Mouse (Mus musculus) hindbrain, embryonic 16.5 days (tissue): Measurements from ENCODE around the gene Cyp4a30b. TPM values are rescaled to one million over a fixed set of nuclear protein-coding genes. Genes with fewer than 3 reads are reported as not detected.
"Not testable (repeated sequence)": the region's sequence is repeated elsewhere in the genome, so short reads cannot be mapped to it uniquely, and the experiment has no call there.

Experiments
- ATAC-seq: fragments of 200-750 bp; cut with Nextera tagmentation; 2 replicates; pipeline ENCODE4 v1.8.0; 2017; ENCODE audit warnings: moderate TSS enrichment, moderate library complexity
- H3K27ac ChIP-seq: fragments of 300-500 bp; sonication (generic); 2 replicates; pipeline ENCODE4 v1.5.1; 2014; ENCODE audit warnings: low read depth, mild to moderate bottlenecking, control low read depth, low read length, moderate library complexity
- H3K27me3 ChIP-seq: fragments of 300-500 bp; sonication (generic); replicated peaks from 2 replicates; pipeline ENCODE4 v1.6.1; 2014; ENCODE audit warnings: low read length; ENCODE audit not compliant: control insufficient read depth, insufficient read depth
- H3K36me3 ChIP-seq: fragments of 300-500 bp; sonication (generic); 2 replicates; pipeline ENCODE4 v1.6.1; 2014; ENCODE audit warnings: mild to moderate bottlenecking, low read length, moderate library complexity, mixed read lengths; ENCODE audit not compliant: control insufficient read depth, insufficient read depth
- H3K4me1 ChIP-seq: fragments of 300-500 bp; sonication (generic); 2 replicates; pipeline ENCODE4 v1.6.1; 2014; ENCODE audit warnings: low read depth, low read length; ENCODE audit not compliant: control insufficient read depth, insufficient read depth
- H3K4me2 ChIP-seq: fragments of 300-500 bp; sonication (generic); 2 replicates; pipeline ENCODE4 v1.6.1; 2014; ENCODE audit warnings: mild to moderate bottlenecking, low read length, control low read depth, moderate library complexity
- H3K4me3 ChIP-seq: fragments of 300-500 bp; sonication (generic); 2 replicates; pipeline ENCODE4 v1.5.1; 2014; ENCODE audit warnings: mild to moderate bottlenecking, low read length, control low read depth, moderate library complexity
- H3K9ac ChIP-seq: fragments of 300-500 bp; sonication (generic); 2 replicates; pipeline ENCODE4 v1.6.1; 2014; ENCODE audit warnings: low read depth, mild to moderate bottlenecking, control low read depth, low read length, moderate library complexity
- H3K9me3 ChIP-seq: fragments of 300-500 bp; sonication (generic); 2 replicates; pipeline ENCODE4 v1.6.1; 2014; ENCODE audit warnings: mild to moderate bottlenecking, low read length, moderate library complexity; ENCODE audit not compliant: control insufficient read depth
- WGBS: fragments of 180-500 bp; shearing (Covaris S2); extraction: QIAGEN DNeasy Blood & Tissue Kit; methylation state at CpG from one replicate; pipeline ENCODE4 v1.1.7; 2014; 5-methylcytosine and 5-hydroxymethylcytosine counted together
- polyA plus RNA-seq: library from polyadenylated mRNA; unstranded; fragments of >200 nt; fragmentation: Nextera tagmentation; extraction: Ambion mirVana; gene quantifications from 2 replicates; pipeline ENCODE4 v1.2.1, GENCODE M21; 2015

The Cyp4a30b gene
- polyA plus RNA-seq, 1 experiment from 2014 or later = not detected

- H3K9me3 ChIP-seq, H3K4me2 ChIP-seq, H3K9ac ChIP-seq, H3K36me3 ChIP-seq, H3K4me3 ChIP-seq, H3K27me3 ChIP-seq, ATAC-seq, H3K4me1 ChIP-seq, H3K27ac ChIP-seq: not testable (repeated sequence)
- WGBS = 88% methylated on average over 5 of the region's 5 CpGs
These were observed 65.6 kb downstream of the Cyp4a30b start, which contains the start of gene Cyp4a10 for GRCm38 (mm10) chr4:115518000-115518399. Gene Cyp4a10 (plus strand): TSS chr4:115518264.

GRCm38 (mm10) chr4:115519444-115519843, 67.0 kb downstream of the Cyp4a30b start:
- H3K4me1 ChIP-seq = no peaks in the 10 kb centered on the region
- no peak overlapping the region for H3K9ac ChIP-seq
- H3K4me2 ChIP-seq = no peak overlapping the region
- no peak for ATAC-seq
- no peaks in the 10 kb centered on the region for H3K27me3 ChIP-seq
- 88% methylated on average over 4 of the region's 4 CpGs for WGBS
- no peak overlapping the region for H3K27ac ChIP-seq
- H3K9me3 ChIP-seq = no peaks in the 10 kb centered on the region
- no peak overlapping the region for H3K4me3 ChIP-seq
- H3K36me3 ChIP-seq = no peaks in the 10 kb centered on the region

Other genes with a start within 250 kb of the Cyp4a30b start
- gene Cyp4a29, start 210.5 kb upstream of the Cyp4a30b start, polyA plus RNA-seq = not detected in 2 replicates
- gene Cyp4a12a, start 153.6 kb upstream of the Cyp4a30b start, polyA plus RNA-seq = not detected in 2 replicates
- not detected in 2 replicates for gene Cyp4a12b, start 41.0 kb upstream of the Cyp4a30b start, polyA plus RNA-seq
- not detected in 2 replicates for gene Cyp4a14, start 43.5 kb downstream of the Cyp4a30b start, polyA plus RNA-seq
- not detected in 2 replicates for gene Cyp4a10, start 65.7 kb downstream of the Cyp4a30b start, polyA plus RNA-seq
- not detected in 2 replicates for gene Cyp4a31, start 111.0 kb downstream of the Cyp4a30b start, polyA plus RNA-seq
- gene Cyp4a32, start 148.4 kb downstream of the Cyp4a30b start, polyA plus RNA-seq = not detected in 2 replicates
- gene Cyp4b1, start 195.1 kb downstream of the Cyp4a30b start, polyA plus RNA-seq = 1.3 and 1.7 TPM in 2 replicates